Mouse (Mus musculus) olfactory bulb, adult 2 months (tissue): ENCODE results near the gene Slco1c1. TPM values are rescaled to one million over a fixed set of nuclear protein-coding genes. Genes with fewer than 3 reads are reported as not detected.
"Not testable (repeated sequence)": the region's sequence is repeated elsewhere in the genome, so short reads cannot be mapped to it uniquely, and the experiment has no call there.

Experiments used
- H3K27ac ChIP-seq: fragments of 200-500 bp; 2 replicates; pipeline ENCODE4 v1.5.1; 2012; ENCODE audit warnings: low read depth, low read length; ENCODE audit not compliant: insufficient read depth
- H3K4me1 ChIP-seq: fragments of 200-500 bp; 2 replicates; pipeline ENCODE4 v1.6.1; 2012; ENCODE audit warnings: low read length; ENCODE audit not compliant: control insufficient read depth, insufficient read depth
- H3K4me3 ChIP-seq: fragments of 200-500 bp; 2 replicates; pipeline ENCODE4 v1.5.1; 2012; ENCODE audit warnings: mild to moderate bottlenecking, low read depth, low read length, moderate library complexity; ENCODE audit not compliant: insufficient read depth
- CTCF ChIP-seq: fragments of 200-500 bp; IDR thresholded peaks from 2 replicates; pipeline ENCODE4 v1.5.1; 2012; ENCODE audit warnings: low read depth, mild to moderate bottlenecking, low read length, moderate library complexity; ENCODE audit not compliant: insufficient read depth
- POLR2A ChIP-seq: fragments of 200-500 bp; IDR thresholded peaks from 2 replicates; pipeline ENCODE4 v1.6.1; 2012; ENCODE audit warnings: mild to moderate bottlenecking, low read depth, low read length, moderate library complexity; ENCODE audit not compliant: insufficient read depth
- WGBS: fragments of 180-500 bp; shearing (Covaris S2); methylation state at CpG from one replicate; pipeline ENCODE4 v1.1.7; 2018; 5-methylcytosine and 5-hydroxymethylcytosine counted together
- polyA plus RNA-seq: library from polyadenylated mRNA; stranded (reverse); fragments of >200 nt; gene quantifications from 2 replicates; pipeline ENCODE4 v1.2.4, GENCODE M21; 2012; ENCODE audit warnings: low replicate concordance; ENCODE audit not compliant: missing spikeins, insufficient read depth, insufficient read length

Slco1c1 gene
- polyA plus RNA-seq, 1 experiment: not detected

DNA sequence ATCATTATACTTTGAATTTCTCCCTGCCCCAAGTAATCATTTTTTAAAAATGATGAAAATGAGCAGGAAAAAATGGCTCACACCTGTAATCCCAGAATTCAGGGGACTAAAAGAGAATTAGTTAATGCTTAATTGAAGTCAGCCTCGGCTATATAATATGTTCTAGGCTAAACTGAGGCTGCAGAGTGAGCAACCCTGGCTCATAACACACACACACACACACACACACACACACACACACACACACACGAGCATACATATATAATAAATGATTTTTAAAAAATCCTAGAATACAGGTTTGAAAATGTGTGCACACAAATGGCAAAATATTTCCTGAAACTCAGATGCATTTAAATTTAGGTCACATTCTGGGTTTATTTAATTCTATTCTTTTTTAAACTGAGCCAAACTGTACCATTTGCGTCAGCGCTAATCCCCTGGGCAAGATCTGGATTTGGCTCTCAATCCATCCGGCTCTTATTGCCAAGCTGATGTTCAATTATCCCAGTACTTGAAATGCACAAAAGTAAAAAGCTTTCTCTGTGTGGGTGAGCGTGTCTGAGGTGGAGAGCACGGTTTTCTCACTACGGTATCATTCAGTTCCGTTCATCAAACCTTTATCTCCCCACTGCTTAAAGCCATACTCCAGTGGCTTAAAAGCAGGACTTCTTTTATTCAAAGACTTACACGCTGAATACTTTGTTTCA is 43.8 kb downstream of the Slco1c1 start:
- H3K27ac ChIP-seq: no peak overlapping the region
- H3K4me3 ChIP-seq: no peak overlapping the region
- 31% methylated on average over 10 of the region's 10 CpGs for WGBS
- H3K4me1 ChIP-seq: no peaks in the 10 kb centered on the region
- TF ChIP-seq CTCF (no peak), POLR2A (no peak)

DNA sequence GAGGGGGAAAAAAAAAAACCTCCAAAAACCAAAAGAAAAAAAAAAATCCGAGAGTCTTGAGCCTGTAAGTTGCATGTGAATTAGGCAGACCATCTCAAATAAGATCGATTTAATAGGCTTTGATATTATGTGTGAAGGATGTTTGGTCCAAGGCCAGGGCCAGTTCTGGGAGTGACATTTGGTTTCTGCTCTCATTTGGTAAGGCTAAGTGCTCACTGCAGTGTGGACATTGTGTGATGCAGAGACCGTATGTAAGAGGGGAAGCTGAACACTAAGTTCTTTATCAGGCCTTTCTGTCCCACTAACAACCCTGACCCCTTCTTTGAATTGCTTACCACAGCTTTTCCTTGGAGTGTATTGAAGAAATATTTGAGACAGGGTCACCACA is 44.4 kb downstream of the Slco1c1 start:
- no peak for TF ChIP-seq CTCF
- no peak overlapping the region for H3K4me3 ChIP-seq
- no peak overlapping the region for H3K27ac ChIP-seq
- 36% methylated on average over 3 of the region's 3 CpGs for WGBS
- H3K4me1 ChIP-seq: no peaks in the 10 kb centered on the region

DNA sequence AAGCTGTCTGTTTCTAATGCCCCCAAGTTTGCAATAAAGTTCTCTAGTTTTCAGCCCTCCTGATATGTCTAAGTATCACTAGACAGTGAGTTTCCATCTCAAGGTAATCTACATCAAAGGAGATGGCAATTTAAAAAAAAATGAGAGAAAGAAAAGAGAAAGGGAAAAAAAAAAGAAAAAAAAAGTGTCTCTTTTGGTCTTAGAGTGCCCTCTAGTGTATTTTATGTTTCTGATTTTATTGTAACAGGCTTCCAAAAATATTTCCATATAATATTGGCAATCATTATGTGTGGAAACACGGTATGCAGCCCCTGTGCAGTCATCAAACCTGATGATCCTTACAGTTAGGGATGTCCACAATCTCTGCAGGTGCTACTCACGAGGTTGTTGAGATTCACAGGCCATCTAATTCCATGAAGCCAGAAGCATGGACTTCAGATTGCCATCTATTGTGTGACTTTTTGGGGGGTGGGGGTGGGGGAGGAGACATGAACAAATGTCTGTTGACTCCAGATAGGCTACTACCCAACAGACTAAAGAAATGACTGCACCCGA is 52.6 kb downstream of the Slco1c1 start:
- Histone ChIP-seq H3K27ac (no peak overlapping the region), H3K4me3 (no peak overlapping the region), H3K4me1 (no peaks in the 10 kb centered on the region)
- TF ChIP-seq CTCF (no peak), POLR2A (no peak)
- 23% methylated on average over 3 of the region's 3 CpGs for WGBS

DNA sequence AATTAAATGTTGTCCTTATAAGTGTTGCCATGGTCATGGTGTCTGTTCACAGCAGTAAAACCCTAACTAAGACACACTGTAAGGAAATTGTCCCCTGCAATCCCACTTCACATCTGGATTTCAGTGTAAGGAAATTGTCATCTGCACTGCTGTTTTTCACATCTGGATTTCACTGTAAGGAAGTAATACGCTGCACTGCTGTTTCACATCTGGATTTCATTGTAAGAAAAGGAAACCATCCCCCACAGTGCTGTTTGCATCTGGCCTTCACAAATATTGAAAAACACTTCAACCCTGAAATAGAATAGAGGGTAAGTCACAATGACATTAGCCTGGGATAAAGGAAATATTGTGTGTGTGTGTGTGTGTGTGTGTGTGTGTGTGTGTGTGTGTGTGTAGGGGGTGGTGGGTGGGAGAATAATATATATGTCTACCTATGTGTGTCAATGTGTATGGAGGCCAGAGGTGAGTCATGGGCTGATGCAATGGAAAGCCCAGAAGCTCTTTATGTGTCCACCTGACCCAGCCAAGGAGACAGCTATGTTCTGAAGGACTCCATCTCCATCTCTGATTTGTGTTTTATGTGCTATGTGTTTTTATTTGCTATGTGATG is 60.7 kb downstream of the Slco1c1 start:
- no peaks in the 10 kb centered on the region for H3K4me1 ChIP-seq
- H3K27ac ChIP-seq: no peak overlapping the region
- 85% methylated on average over 1 of the region's 1 CpGs for WGBS
- TF ChIP-seq POLR2A: no peak
- TF ChIP-seq CTCF: no peak
- no peak overlapping the region for H3K4me3 ChIP-seq

DNA sequence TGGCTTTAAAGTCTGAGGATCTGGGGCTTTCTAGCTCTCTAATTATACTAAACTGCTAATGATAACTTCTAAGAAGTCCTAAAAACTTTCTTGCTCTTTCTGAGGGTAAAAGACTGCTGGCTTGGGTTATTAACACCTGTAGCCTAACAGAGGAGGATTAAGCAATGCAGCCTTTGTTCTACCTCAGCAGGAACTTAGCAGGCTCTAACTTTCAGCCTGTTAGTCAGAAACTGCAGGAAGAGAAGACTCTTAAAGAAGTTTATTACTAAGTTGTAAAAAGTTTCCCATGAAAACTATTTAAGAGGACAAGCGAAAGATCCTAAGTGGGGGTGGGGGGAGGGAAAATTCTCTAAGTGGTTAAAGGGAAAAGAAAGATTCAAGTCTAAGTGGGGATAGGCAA is 65.8 kb downstream of the Slco1c1 start:
- no peak overlapping the region for H3K27ac ChIP-seq
- TF ChIP-seq CTCF: no peak
- TF ChIP-seq POLR2A: no peak
- no peak overlapping the region for H3K4me3 ChIP-seq
- H3K4me1 ChIP-seq: no peaks in the 10 kb centered on the region
- WGBS: 59% methylated on average over 1 of the region's 1 CpGs

DNA sequence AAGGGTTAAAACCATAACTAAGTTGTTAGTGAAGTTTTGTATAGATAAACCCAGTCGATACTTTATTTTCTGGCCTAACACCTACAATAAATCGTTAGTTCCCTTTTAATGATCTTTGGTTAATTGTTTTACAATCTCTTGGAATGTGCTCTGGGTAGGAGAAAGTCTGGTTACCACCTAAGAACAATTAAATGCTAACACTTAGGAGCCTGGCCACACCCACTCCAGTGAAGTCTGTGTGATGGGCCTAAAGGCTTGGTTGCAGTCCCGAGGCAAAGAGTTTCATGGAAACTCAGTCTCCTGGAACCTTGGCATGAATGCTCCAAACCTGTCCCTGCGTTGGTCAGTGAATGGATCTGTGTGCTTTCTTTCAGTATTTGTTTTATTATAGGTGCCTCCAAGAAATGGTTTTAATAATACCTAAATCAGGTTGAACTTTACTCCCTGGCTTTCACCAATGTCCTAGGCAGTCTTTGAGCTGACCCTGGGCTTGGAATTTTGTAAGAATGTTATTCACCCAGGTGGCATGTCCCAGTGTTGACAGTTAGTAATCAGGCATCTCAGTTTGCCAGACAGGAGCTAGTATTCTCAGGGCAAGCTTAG is 66.5 kb downstream of the Slco1c1 start:
- H3K27ac ChIP-seq, H3K4me3 ChIP-seq, H3K4me1 ChIP-seq: not testable (repeated sequence)
- WGBS: 47% methylated on average over 4 of the region's 4 CpGs

DNA sequence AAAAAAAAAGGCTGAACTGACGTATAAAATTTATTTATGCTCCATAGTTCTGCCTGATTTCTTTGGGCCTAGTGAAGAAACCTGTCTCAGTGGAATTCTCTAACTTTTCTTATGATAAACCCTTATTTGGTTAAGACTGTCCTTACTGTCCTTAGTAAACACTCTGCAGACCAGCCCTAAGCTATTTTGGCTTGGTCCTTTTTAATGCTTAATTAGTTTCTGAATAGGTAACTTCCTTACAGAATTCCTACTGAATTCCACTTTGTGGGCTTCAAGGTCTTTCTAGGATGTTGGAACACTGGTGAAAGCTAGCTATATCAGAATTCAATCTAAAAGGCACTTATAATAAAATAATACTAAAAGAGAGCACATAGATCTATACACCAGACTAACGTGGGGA is 71.9 kb downstream of the Slco1c1 start:
- WGBS: 87% methylated on average over 2 of the region's 2 CpGs
- TF ChIP-seq POLR2A: no peak
- Histone ChIP-seq H3K27ac (no peak overlapping the region), H3K4me1 (no peaks in the 10 kb centered on the region), H3K4me3 (no peak overlapping the region)

DNA sequence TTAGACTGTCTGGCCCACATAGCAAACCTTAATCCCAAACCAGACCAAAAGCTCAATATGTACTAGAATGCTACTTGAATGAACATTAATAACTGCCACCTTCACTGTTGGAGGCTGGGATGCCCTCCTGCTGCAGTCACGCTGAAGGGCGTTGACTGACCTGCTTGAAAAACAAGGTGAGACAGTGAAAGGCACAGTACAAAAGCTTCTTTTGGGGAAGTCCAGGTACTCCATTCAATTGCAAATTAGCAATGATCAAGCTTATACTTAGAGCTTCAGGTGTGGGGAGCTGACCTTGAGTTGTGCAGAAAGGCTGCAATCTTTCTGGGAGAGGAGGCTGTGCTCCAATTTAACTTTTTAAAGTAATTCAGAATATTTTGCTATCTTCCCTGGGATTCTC is 72.9 kb downstream of the Slco1c1 start:
- 97% methylated on average over 2 of the region's 2 CpGs for WGBS
- Histone ChIP-seq H3K4me1 (no peaks in the 10 kb centered on the region), H3K27ac (no peak overlapping the region), H3K4me3 (no peak overlapping the region)
- TF ChIP-seq POLR2A (no peak), CTCF (no peak)

DNA sequence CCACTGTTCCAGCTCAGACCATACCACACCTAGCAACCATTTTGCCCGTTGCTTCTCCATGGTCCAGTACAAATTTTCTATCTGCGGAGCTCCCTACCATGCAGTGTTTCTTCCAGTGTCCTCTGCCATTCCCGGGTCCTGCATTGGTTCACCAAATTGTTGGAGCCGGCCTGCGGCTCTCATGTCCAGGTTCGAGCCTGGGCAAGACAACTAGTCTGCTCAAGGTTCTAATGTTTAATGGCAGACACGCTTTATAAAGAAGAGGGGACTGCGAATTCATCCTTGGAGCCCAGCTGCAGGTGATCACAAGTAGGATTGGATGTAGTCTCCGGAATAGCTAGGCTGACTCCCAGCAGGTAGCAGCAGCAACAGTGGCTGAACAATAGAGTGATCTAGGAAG is 76.8 kb downstream of the Slco1c1 start:
- H3K4me3 ChIP-seq: no peak overlapping the region
- TF ChIP-seq POLR2A: no peak
- TF ChIP-seq CTCF: no peak
- H3K4me1 ChIP-seq: no peaks in the 10 kb centered on the region
- WGBS: 71% methylated on average over 9 of the region's 9 CpGs
- H3K27ac ChIP-seq: no peak overlapping the region
